Mouse (Mus musculus) thymus, postnatal 10 days (tissue): ENCODE results near the gene Dnah12.
"Not testable (repeated sequence)": the region's sequence is repeated elsewhere in the genome, so short reads cannot be mapped to it uniquely, and the experiment has no call there.

ENCODE experiments used
- DNase-seq, 2 experiments: peaks; one replicate each; pipeline ENCODE4 v3.0.0; 2021; ENCODE audit warnings: low spot score in 2 of 2

Dnah12 gene

DNA sequence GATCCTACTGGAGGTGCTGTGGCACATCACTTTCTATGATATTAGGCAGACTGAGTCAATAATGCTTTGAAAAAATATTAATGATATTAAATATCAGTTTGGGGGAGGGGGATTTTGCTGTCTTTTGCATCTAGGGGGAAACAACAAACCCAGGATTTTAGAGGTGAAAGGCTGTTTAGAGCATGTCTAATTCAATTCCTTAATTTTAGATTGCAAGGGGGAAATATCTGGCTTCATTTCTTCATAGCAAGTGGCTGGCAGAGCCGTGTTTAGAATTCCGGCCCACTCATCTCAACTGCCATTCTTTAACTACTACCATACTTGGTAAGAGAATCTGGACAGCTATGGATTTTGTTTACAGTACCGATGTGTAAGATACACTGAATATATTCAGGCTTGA, at the start of gene Dnah12:
Gene Dnah12 (plus strand): TSS at position 301 of the 400 bp plus-strand sequence.
- no peak for DNase-seq

DNA sequence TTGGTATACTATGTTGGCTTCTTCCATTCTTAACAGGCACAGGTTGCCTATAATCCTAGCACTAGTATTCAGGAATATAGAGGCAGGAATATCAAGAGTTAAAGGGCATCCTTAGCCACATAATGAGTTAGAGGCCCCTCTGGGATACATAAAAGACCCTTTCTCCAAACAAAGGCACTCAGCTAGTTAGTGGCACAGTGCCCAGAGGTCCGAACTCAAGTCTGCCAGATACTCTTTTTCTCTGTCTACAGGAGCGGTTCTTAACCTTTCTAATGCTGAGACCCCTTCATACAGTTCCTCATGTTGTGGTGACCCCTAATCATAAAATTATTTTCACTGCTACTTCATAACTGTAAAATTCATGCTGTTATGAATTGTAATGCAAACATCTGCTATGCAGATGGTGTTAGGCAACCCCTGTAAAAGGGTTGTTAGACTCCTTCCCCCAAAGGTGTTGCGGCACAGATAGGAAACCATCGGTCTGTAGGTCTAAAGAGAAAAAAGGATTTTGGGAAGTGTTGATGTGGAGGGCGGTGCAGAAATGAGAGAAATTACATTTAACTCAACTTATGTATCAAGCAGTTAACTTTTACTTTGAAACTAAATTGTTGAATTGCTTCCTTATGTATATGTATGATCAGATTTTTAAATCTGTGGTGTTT, 47.0 kb upstream of the Dnah12 start:
- no peak for DNase-seq

DNA sequence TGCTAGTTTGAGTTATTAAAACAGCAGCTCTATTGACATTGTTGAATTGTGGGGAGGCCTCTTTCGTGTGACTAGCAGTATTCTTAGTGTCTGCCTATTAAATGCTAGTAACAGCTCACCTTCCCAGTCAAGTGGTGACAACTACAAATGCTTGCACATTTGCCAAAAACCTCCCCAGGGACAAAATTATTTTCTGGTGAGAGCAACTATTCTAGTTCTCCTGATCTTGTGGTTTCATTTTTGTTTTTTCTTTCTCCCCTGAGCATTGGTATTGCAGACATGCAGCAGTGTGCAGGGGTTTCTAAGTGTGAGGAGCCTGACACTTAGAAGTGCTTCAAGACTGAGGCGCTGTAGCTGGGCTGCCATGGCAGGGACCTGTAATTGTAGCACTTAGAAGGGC, 45.3 kb upstream of the Dnah12 start:
- DNase-seq: no peak

DNA sequence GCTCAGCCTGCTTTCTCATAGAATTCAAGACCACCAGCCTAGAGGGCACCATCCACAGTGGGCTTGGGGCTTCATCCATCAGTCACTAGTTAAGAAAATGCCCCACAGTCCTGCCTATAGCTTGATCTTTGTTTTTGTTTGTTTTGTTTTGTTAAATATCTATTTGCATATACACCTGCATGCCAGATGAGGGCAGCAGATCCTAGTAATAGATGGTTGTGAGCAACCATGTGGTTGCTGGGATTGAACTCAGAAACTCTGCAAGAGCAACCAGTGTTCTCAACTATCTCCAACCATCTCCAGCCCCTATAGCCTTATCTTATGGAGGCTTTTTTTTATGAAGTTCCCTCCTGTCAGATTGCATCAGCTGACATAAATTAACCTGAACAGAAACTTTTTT, 41.2 kb upstream of the Dnah12 start:
- DNase-seq: peak in 1 of 2 experiments; percentile 8

DNA sequence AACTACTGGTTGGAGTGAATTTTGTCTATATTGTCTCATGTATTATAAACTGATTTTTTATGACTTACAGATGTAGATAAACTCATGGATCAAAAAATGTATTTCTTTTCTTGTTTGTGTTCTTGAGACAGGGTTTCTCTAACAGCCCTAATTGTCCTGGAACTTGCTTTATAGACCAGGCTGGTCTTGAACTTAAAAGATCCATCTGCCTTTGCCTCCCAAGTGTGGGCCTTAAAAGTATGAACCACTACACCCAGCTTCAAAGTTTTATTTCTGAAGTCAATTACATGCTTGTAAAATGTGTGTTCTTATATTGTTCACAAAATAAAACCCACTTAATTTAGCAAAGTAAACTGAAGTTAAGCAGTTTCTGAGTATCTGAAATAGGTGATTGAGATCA, 34.9 kb upstream of the Dnah12 start:
- no peak for DNase-seq

DNA sequence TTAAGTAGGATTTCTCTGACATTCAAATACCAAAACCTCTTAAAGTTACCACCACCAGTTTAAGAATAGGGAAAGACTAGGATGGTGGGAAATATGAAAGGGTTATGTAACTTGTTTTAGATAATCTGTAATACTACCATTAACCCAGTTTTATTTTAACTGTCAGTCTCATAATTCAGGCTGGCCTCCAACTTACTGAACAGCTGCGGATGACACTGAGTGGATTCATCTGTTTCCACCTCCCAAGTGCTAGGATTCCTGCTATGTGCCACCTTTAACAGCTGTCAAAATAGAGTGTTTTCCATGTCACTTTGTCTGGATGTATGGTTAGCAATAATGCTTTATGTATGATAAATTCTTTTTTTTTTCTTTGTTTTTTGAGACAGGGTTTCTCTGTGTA, 32.8 kb upstream of the Dnah12 start:
- DNase-seq: no peak

DNA sequence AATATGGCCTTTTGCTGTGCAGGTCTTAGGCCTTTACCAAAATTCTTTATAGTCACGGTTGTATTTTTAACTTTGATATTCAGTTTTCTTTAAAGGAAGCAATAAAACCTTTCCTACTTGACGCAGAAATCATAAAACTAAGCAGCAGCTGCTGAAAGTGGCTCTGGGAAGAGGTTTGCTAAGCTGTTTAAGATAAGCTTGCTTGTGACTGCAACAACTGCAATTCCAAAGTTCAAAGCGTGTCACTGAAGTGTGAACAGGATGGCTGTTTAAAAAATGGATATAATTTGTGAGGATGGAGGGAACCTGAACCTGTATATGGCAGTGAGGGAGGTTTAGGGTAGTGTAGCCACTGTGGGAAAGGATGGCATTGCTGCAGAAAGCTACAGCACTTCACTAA, 31.1 kb upstream of the Dnah12 start:
- DNase-seq: no peak

DNA sequence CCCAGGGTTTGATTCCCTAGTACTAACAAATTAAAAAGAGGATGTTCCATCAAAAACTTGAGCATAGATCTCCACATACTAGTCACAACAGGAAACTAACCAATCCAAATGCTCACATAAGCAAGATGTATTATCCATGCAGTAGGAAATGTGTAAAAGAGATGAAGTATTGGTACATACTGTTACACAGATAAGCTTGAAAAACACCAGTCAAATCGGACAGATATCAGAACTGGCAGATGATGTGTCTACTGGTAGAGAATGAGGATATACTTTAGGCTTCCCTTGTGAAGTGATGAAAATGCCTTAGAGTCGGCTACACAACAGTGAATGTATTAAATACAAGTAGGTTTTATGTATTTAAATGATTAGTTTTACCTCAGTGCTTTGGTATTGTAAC, 30.6 kb upstream of the Dnah12 start:
- DNase-seq: no peak

DNA sequence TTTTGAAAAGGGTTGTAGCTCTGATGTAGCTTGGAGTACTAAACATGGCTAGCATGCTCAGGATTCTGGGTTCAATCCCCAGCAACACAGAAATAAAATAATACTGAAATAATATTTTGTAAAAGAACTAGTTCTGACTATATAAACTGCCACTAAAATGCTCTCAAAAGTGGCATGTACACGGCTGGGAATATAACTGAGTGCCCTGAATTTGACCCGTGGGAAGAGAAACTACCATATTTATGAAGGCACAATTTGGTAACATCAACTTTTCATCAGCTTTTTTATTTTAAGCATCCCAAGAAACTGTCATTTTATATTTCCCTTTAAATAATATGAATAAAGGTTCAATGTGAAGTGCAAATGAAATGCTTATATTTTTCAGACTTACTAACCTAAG, 29.2 kb upstream of the Dnah12 start:
- no peak for DNase-seq

DNA sequence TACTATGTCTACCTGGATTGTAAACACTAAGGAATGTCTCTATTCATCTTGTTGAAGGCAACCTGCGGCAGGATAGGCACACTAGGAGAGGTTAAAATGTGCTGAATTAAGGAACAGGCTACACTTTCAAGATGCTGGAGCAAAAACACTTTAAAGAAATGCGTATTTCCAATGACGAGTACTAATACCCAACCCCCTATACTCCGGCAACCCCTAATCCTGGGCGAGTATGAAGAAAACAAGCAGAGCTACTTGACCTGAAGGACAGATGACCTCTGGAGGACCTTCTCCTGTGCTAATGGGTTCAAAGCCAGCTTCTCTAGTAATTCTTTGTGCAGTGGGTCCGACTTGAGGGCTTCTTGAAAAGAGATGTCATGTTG, 25.1 kb upstream of the Dnah12 start:
- DNase-seq: no peak

DNA sequence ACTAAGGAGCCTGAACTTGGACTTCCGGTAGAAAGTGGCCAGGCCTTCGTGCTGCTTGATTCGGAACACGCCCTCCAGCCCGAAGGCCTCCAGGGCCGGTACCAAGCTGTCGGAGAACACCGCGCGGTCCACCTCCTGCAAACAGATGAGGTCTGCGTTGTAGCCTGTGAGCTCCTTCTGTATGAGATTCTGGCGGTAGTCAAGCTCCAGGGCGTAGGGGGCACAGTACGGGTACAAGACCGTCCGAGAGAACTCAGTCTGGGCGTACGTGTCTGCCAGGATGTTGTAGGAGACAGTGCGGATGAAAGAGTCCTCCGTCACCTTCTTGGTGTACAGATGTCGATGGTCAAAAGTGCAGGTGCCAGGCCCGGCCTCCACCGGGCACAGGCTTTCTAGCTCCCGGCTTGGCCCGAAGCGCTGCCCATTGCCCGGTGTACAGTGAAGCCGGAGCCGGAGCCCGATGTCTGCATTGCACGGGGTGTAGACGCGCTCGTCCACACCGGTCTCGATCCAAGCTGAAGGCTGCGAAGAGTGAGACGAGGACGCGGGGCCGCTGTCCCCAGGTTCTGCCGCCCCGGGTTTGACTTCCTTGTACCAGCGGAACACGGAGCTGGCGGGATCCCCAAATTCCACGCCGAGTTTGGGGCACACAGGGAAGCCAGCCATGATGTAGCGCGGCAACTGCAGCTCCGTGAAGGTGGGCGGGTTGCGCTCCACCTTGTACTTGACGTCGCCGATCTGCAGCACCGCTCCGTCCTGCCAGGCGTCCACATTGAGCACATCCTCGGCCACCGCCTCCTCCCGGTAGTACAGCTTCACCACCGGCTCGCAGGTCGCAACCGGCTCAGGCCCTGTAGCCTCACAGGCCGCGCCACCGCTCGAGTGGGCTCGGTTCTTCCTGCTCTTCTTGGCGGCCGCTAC, 24.4 kb upstream of the Dnah12 start:
- DNase-seq: peak; percentile 37 to 38

DNA sequence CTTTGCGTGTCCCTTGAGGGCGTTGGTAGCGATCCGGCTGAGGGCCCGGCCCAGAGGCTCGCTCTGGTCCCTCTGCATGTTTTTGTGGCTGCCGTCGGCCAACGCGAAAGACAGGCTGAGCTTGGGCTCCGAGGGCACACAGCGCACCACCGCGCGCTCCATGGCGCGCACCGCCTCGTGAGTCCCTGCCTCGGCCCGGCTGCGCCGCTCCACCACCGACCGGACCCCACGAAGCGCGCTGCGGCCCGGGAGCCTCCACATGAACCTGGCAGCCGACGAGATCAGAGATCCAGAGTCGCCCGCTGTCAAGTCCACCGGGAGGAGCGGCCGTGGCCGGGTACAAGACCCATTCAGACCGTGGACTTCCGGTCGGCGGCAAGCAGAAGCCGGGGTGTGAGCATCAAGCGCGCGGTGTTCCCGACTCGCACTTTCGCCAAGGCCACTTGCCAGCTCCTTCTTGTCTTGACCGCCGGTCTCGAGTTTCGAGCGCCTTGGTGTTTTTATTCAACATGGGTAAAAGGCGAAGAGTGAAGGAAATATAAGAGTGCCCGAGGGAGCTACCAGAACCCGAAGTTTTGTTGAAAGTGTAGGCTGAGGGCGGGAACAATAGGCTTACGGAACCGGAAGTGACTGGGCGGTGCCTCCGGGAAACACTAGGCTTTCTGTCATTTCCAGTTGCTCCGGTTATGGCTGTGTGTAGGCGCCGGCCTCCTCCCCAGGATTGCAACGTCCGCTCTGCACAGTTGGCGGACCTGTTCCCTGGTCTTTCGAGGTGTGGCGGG, 23.6 kb upstream of the Dnah12 start, which contains the start of gene Pde12:
Gene Pde12 (minus strand): TSS at position 592 of the 782 bp plus-strand sequence.
- peak; percentile 68 to 78 for DNase-seq

DNA sequence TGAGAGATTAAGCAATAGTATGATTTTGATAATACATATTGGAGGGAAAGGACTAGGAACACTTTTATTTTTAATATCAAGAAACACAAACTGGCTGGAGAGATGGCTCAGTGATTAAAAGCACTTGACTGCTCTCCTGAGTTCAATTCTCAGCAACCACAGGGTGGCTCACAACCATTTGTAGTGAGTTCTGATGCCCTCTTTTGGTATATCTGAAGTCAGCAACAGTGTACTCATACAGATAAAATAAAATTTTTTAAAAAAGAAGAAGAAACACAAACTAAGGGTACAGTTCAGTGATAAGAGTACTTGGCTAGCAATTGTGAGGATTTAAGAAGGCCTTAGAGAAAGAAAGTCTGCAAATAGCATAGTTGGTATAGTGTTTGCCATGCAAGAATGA, 22.1 kb upstream of the Dnah12 start:
- peak in 1 of 2 experiments; percentile 5 for DNase-seq

DNA sequence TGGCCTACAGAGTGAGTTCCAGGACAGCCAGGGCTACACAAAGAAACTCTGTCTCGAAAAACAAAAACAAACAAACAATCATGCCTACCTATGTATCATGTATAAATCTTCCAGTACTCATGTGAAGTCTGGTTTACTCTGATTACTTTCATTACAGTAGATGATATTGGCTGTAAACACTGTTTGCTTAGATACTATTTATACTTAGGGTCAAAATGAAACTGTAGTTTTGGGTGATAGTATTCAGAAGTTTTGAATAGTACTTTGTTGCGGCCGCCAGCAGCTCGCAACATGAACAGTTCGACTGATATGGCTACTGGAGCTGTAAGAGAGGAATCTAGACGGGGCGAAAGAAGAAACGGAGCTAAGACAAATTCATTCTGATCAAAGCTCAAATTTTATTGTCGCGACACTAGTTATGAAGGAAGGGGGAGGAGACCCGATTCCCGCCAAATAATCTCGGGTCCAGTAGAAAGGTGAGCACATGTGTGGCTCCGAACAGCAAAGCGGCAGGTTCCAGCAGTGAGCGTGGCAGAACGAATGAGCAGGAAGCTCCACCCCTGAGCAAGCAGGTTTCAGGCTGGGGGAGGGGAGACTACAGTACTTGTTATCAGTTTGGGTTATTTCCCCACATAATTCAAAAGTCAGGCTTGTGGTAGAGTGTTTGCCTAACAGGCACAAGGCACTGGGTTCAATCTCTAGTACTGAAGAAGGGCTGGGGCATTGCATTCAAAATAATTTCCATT, 21.0 kb upstream of the Dnah12 start:
- DNase-seq: not testable (repeated sequence)

DNA sequence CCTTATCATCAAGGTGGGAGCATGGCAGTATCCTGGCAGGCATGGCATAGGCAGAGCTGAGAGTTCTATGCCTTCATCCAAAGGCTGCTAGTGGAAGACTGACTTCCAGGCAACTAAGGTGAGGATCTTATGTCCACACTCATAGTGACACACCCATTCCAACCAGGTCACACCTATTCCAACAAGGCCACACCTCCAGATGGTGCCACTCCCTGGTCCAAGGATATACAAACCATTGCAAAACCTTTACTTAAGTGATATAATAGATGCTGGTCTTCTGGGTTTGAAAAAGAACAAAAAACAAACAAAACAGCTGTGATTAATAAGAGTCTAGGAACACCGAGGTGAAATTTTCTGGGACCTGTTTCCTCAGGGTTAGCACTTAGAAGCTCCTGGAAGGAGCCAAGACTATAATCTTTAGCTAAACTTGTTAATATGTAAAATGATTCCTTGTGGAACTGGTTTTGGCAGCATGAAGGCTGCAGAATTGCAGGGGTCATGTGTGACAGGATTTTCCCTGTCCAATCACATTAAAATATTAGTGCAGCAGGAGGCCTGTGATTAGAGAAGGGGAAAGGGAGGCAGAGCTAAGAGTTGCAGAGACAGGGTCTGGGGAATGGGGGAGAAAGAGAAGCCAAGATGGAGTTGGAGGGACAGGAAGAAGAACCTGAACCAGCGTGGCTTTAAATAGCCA, 18.5 kb upstream of the Dnah12 start:
- DNase-seq: not testable (repeated sequence)

DNA sequence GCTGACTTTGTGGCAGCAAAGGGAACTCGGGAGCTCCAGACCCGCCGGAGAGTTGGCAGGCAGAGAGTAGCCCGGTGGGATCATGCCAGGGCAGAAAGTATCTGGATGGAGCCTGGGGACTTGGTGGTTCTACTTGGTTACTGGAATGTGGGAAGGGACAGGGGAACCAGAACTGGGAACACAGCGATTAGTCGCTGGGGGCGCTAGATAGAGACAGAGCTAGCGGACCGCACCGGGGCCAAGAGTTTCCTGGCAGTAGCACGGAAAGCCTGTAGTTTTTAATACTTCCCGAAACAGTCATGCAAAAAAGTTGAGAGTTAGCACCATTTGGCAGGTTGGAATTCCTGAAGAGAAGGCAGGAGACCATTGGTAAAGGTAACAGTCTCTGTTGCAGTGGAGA, 17.7 kb upstream of the Dnah12 start:
- DNase-seq: peak in 1 of 2 experiments; percentile 21

DNA sequence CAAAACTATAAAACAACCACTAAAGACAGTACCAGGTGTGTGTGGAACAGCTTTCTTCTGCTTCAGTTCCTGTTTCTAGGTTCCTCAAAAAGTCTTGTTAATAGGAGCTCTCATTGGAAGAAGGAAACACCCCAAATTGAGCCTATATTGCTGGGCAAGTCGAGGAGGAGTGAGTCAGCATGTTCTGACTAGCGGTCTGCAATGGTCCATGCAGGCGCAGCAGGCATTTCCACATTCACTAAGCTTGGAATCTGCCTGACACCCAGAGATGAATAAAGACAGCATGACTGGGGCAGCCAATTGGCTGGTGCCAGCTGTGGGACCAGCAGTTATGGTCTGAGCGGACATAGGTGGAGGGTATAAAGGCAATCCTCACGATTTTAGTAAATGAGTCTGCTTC, 17.3 kb upstream of the Dnah12 start:
- DNase-seq: no peak

DNA sequence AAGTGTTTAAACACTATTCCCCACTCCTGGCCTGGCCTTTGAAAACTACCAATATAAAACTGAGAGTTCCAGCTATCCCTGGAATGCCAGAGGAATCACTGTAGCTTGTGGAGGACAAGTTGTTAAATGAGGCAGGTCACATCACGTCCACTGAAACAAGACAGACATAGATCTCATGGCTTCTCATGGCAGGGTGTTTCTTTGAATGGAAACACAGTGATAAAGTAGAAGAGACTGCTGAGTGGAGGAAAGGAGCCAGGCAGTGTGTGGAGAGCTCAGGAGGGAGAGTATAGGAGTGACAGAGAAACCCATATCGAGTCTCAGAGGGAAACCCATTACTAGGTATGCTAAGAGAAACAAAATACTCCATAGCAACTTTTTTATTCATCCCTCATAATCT, 2.3 kb upstream of the Dnah12 start:
- DNase-seq: no peak

DNA sequence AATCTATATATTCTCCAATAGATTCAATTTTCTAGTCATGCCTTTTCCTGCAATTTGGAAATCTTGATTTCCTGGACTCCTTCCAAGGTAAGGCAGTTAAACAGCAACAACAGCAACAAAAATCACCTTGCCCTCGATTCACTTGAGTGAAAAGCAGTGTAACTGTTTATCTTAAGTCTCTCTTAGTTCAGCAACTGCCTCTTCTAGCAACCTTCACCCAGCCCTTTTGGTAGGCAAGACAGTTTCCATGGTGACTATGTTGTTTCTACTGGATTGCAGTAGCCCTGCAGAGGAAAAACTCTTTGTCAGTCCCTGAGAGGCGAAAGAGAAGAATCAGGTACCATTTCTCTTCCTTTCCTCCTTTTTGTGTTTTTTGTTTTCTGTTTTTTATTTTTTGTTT, 1.7 kb upstream of the Dnah12 start:
- no peak for DNase-seq

DNA sequence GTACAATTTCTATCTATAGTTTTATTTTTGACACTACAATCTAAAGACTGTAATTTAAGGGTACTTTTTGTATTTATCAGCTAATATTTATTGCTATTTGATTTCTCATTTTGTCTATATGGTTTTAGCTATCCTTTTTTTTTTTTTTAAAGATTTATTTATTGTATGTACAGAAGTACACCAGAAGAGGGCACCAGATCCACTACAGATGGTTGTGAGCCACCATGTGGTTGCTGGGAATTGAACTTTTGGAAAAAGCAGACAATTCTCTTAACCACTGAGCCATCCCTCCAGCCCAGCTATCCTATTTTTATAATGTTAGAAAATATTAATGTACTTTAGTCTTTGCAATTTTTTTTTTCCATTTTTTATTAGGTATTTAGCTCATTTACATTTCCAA, 4.8 kb downstream of the Dnah12 start:
- peak in 1 of 2 experiments; percentile 15 for DNase-seq

DNA sequence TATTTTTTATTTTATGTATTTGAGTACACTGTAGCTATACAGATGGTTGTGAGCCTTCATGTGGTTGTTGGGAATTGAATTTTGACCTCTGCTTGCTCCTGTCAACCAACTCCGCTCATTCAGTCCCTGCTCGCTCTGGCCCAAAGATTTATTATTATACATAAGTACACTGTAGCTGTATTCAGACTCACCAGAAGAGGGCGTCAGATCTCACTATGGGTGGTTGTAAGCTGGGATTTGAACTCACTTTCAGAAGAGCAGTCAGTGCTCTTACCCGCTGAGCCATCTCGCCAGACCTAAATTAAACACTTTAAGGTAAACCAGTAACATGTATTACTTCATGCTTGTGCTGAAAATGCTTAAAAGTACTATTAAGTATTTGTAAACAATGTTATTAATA, 12.2 kb downstream of the Dnah12 start:
- DNase-seq: peak in 1 of 2 experiments; percentile 10
